In genomic region chr6:137064786-137065185, GRCm38 (mm10) we compare ENCODE assay signal across 16 mouse cellular contexts.
DNase-seq lines count a peak whose midpoint lies in the region; ATAC-seq and TF ChIP-seq lines count a peak whose summit lies in the region.
"Had no signal": no experiment of that assay in that cellular context is flagged by ENCODE, and none has a peak within 500 bp of the region (broad histone marks: within the 10 kb centered on the region; RNA-seq: fewer than 3 reads in every experiment).

No protein-coding gene starts in this region.

- H3K27ac ChIP-seq in heart, embryonic 12.5 days (ENCODE audit: poor library complexity, severe bottlenecking) = no peak overlapping the region
- H3K27ac ChIP-seq: forebrain, embryonic 12.5 days; limb, embryonic 10.5 days; liver, embryonic 14.5 days; neural tube, embryonic 12.5 days had no signal

- no peaks in the 10 kb centered on the region for H3K9me3 ChIP-seq in heart, embryonic 12.5 days (replicated peaks)
- H3K9me3 ChIP-seq: forebrain, embryonic 12.5 days; limb, embryonic 10.5 days; neural tube, embryonic 12.5 days had no signal

- no peak for TF ChIP-seq CTCF in C2C12 (IDR thresholded peaks at IDR 0.05; ENCODE audit: control insufficient read depth, insufficient read depth, insufficient read length)
- TF ChIP-seq CTCF in brain, embryonic 14.5 days (IDR thresholded peaks at IDR 0.05; ENCODE audit: borderline replicate concordance, extremely low read depth, insufficient read depth, insufficient read length) = no peak

- peak; percentile 69 for DNase-seq in heart, adult 11 months
- no peak for DNase-seq in heart, postnatal 36 days
- peak; percentile 49 for DNase-seq in brain, embryonic 14.5 days (ENCODE audit: low read depth)
- peak; percentile 76 for DNase-seq in layer of hippocampus, adult 9-11 months
- DNase-seq in left cerebral cortex, postnatal 4 days = no peak
- DNase-seq: lung, postnatal 14 days; midbrain, embryonic 14.5 days had no signal

- H3K4me1 ChIP-seq in heart, embryonic 12.5 days (replicated peaks) = peaks cover 15% of the 10 kb centered on the region
- H3K4me1 ChIP-seq: limb, embryonic 10.5 days had no signal

- H3K4me3 ChIP-seq in C2C12 (ENCODE audit: insufficient read depth, poor library complexity, severe bottlenecking) = no peak overlapping the region
- no peak overlapping the region for H3K4me3 ChIP-seq in heart, embryonic 12.5 days
- H3K4me3 ChIP-seq: forebrain, embryonic 12.5 days; limb, embryonic 10.5 days; neural tube, embryonic 12.5 days had no signal

- intact Hi-C loops in heart, postnatal 36 days (cut with DNase I) = no loop called here
- intact Hi-C loops in left cerebral cortex, postnatal 4 days (cut with DNase I) = no loop called here

- TF ChIP-seq POLR2A in brain, embryonic 14.5 days (IDR thresholded peaks at IDR 0.05; ENCODE audit: borderline replicate concordance, extremely low read depth, insufficient read depth, insufficient read length, poor library complexity, severe bottlenecking) = no peak

- no peak overlapping the region for H3K9ac ChIP-seq in heart, embryonic 12.5 days
- H3K9ac ChIP-seq: forebrain, embryonic 12.5 days; liver, embryonic 14.5 days; neural tube, embryonic 12.5 days had no signal

- H3K4me2 ChIP-seq in heart, embryonic 12.5 days = no peak overlapping the region
- H3K4me2 ChIP-seq: forebrain, embryonic 12.5 days; heart, embryonic 11.5 days; neural tube, embryonic 12.5 days had no signal

- no peaks in the 10 kb centered on the region for H3K36me3 ChIP-seq in C2C12 (ENCODE audit: control insufficient read depth, insufficient read depth)
- H3K36me3 ChIP-seq in heart, embryonic 12.5 days = no peaks in the 10 kb centered on the region
- H3K36me3 ChIP-seq: forebrain, embryonic 12.5 days; limb, embryonic 10.5 days; neural tube, embryonic 12.5 days had no signal

- no peaks in the 10 kb centered on the region for H3K79me3 ChIP-seq in C2C12 (ENCODE audit: low read depth)

- H3K27me3 ChIP-seq in C2C12 (ENCODE audit: control insufficient read depth, insufficient read depth, insufficient read length) = no peaks in the 10 kb centered on the region
- H3K27me3 ChIP-seq in heart, embryonic 12.5 days (replicated peaks) = no peaks in the 10 kb centered on the region; the same call in 1 of the 2 replicates
- H3K27me3 ChIP-seq: CH12.LX; forebrain, embryonic 12.5 days; neural tube, embryonic 12.5 days had no signal

- H3K79me2 ChIP-seq in C2C12 (ENCODE audit: control insufficient read depth, insufficient read depth) = no peaks in the 10 kb centered on the region

- no peak for ATAC-seq in heart, embryonic 12.5 days (ENCODE audit: insufficient number of reproducible peaks, low FRiP score)
- ATAC-seq: activated CD4-positive, CD25-positive, alpha-beta regulatory T cell, adult 4 months had no signal

- 77% methylated on average over 14 of the region's 14 CpGs for WGBS in heart, embryonic 12.5 days

- H3ac ChIP-seq in C2C12 (ENCODE audit: control insufficient read depth, insufficient read length, low read depth) = peak overlapping the region; percentile 14

TF ChIP-seq in C2C12, 6 proteins besides CTCF, POLR2A, EP300 and RAD21:
- TF ChIP-seq MYOG (IDR thresholded peaks at IDR 0.05; ENCODE audit: control insufficient read depth, extremely low read depth, insufficient read length) (no peak), MYOD1 (IDR thresholded peaks at IDR 0.05; ENCODE audit: control insufficient read depth, insufficient read length, low read depth) (no peak), CEBPB (IDR thresholded peaks at IDR 0.05; ENCODE audit: low read depth) (no peak), FOSL1 (IDR thresholded peaks at IDR 0.05; ENCODE audit: insufficient read depth, low read length, poor library complexity, severe bottlenecking) (no peak), USF1 (IDR thresholded peaks at IDR 0.05; ENCODE audit: low read depth) (no peak), MAX (IDR thresholded peaks at IDR 0.05) (no peak)

Comparison
In these comparisons a context has a peak if more than half of its experiments do, and no peak if none do; other contexts are left out.
1. DNase-seq: peak in heart, adult 11 months (single experiment), brain, embryonic 14.5 days (single experiment) and layer of hippocampus, adult 9-11 months (single experiment); none in heart, postnatal 36 days (0 of 2) and left cerebral cortex, postnatal 4 days (single experiment).